Mouse (Mus musculus) C2C12 (cell line): ENCODE measurements around the gene Il9r. TPM values are rescaled to one million over a fixed set of nuclear protein-coding genes. Genes with fewer than 3 reads are reported as not detected.

Experiments
- H3K27me3 ChIP-seq: one replicate; pipeline ENCODE4 v1.6.1; 2011; ENCODE audit not compliant: control insufficient read depth, insufficient read depth, insufficient read length
- H3K36me3 ChIP-seq: one replicate; pipeline ENCODE4 v1.6.1; 2011; ENCODE audit not compliant: control insufficient read depth, insufficient read depth
- H3K4me3 ChIP-seq: one replicate; pipeline ENCODE4 v1.5.1; 2011; ENCODE audit warnings: mild to moderate bottlenecking, control low read depth; ENCODE audit not compliant: poor library complexity, insufficient read depth, severe bottlenecking
- H3K79me2 ChIP-seq: one replicate; pipeline ENCODE4 v1.6.1; 2011; ENCODE audit not compliant: control insufficient read depth, insufficient read depth
- H3K79me3 ChIP-seq: one replicate; pipeline ENCODE4 v1.6.1; 2011; ENCODE audit warnings: low read depth, control low read depth
- H3ac ChIP-seq: one replicate; pipeline ENCODE3; 2011; ENCODE audit warnings: low read depth; ENCODE audit not compliant: control insufficient read depth, insufficient read length
- CEBPB ChIP-seq: IDR thresholded peaks from one replicate; pipeline ENCODE4 v1.6.1; 2011; ENCODE audit warnings: low read depth, mild to moderate bottlenecking, control low read depth, moderate library complexity
- CTCF ChIP-seq: IDR thresholded peaks from one replicate; pipeline ENCODE4 v1.5.1; 2011; ENCODE audit not compliant: control insufficient read depth, insufficient read depth, insufficient read length
- FOSL1 ChIP-seq: IDR thresholded peaks from one replicate; pipeline ENCODE4 v1.8.0; 2011; ENCODE audit warnings: mild to moderate bottlenecking, low read length; ENCODE audit not compliant: poor library complexity, insufficient read depth, severe bottlenecking
- MAX ChIP-seq: IDR thresholded peaks from one replicate; pipeline ENCODE4 v1.6.1; 2011; ENCODE audit warnings: mild to moderate bottlenecking, control low read depth
- MYOD1 ChIP-seq: IDR thresholded peaks from one replicate; pipeline ENCODE4 v1.6.1; 2011; ENCODE audit warnings: low read depth; ENCODE audit not compliant: control insufficient read depth, insufficient read length
- MYOG ChIP-seq: IDR thresholded peaks from one replicate; pipeline ENCODE4 v1.6.1; 2011; ENCODE audit not compliant: control insufficient read depth, insufficient read length; ENCODE audit errors: extremely low read depth
- USF1 ChIP-seq: IDR thresholded peaks from one replicate; pipeline ENCODE4 v1.6.1; 2011; ENCODE audit warnings: low read depth, mild to moderate bottlenecking, control low read depth, moderate library complexity
- polyA plus RNA-seq: library from polyadenylated mRNA; unstranded; fragments of >200 nt; fragmentation: generic; extraction: Trizol; gene quantifications from one replicate; pipeline ENCODE4 v1.2.1, GENCODE M21; 2012; ENCODE audit warnings: missing spikeins

Gene Il9r
- polyA plus RNA-seq, 1 experiment = not detected

- no peak for TF ChIP-seq MYOD1
- TF ChIP-seq MYOG = no peak
- no peak for TF ChIP-seq CEBPB
- peak; percentile 21 for TF ChIP-seq MAX
- Histone ChIP-seq H3K79me2 (peaks cover 21% of the 10 kb centered on the region), H3K4me3 (peak within 1 kb of the TSS; percentile 50), H3ac (peak within 1 kb of the TSS; percentile 99), H3K36me3 (peaks cover 21% of the 10 kb centered on the region), H3K27me3 (no peaks in the 10 kb centered on the region), H3K79me3 (no peaks in the 10 kb centered on the region)
Observed at GRCm38 (mm10) chr11:32226124-32226871, 26.2 kb upstream of the Il9r start, which contains the start of gene Mpg. Gene Mpg, plus strand, starts transcription at chr11:32226505.

- no peak overlapping the region for H3K4me3 ChIP-seq
Observed at GRCm38 (mm10) chr11:32225222-32226104, 25.4 kb upstream of the Il9r start.

GRCm38 (mm10) chr11:32224468-32225139, 24.5 kb upstream of the Il9r start:
- Histone ChIP-seq H3K27me3 (no peaks in the 10 kb centered on the region), H3K36me3 (peaks cover 8% of the 10 kb centered on the region), H3K79me3 (peaks cover 15% of the 10 kb centered on the region), H3K4me3 (no peak overlapping the region), H3K79me2 (peaks cover 37% of the 10 kb centered on the region), H3ac (no peak overlapping the region)
- TF ChIP-seq CEBPB (peak; percentile 100), MAX (no peak), USF1 (no peak), MYOG (no peak), CTCF (no peak), MYOD1 (peak; percentile 14), FOSL1 (no peak)

More at GRCm38 (mm10) chr11:32225222-32226104, 25.4 kb upstream of the Il9r start:
- Histone ChIP-seq H3K36me3 (peaks cover 13% of the 10 kb centered on the region), H3K79me3 (peaks cover 6% of the 10 kb centered on the region), H3K79me2 (peaks cover 29% of the 10 kb centered on the region), H3K27me3 (no peaks in the 10 kb centered on the region), H3ac (no peak overlapping the region)
- no peak for TF ChIP-seq MYOD1
- no peak for TF ChIP-seq CTCF
- no peak for TF ChIP-seq MAX
- TF ChIP-seq USF1 = no peak
- no peak for TF ChIP-seq CEBPB
- TF ChIP-seq FOSL1 = no peak

- Histone ChIP-seq H3K79me2 (peaks cover 49% of the 10 kb centered on the region), H3K79me3 (peaks cover 27% of the 10 kb centered on the region), H3ac (no peak overlapping the region), H3K4me3 (no peak overlapping the region), H3K36me3 (peaks cover 5% of the 10 kb centered on the region), H3K27me3 (no peaks in the 10 kb centered on the region)
- TF ChIP-seq FOSL1 (no peak), MYOD1 (no peak), USF1 (no peak), MAX (no peak), CTCF (no peak), MYOG (no peak), CEBPB (no peak)
Observed at GRCm38 (mm10) chr11:32223297-32223967, 23.4 kb upstream of the Il9r start.

GRCm38 (mm10) chr11:32222570-32223194, 22.6 kb upstream of the Il9r start:
- peaks cover 34% of the 10 kb centered on the region for H3K79me3 ChIP-seq
- H3K4me3 ChIP-seq = peak overlapping the region; percentile 97
- TF ChIP-seq MYOD1 (no peak), MYOG (no peak), MAX (no peak), CTCF (no peak), CEBPB (no peak), USF1 (no peak), FOSL1 (no peak)
- no peak overlapping the region for H3ac ChIP-seq
- peaks cover 12% of the 10 kb centered on the region for H3K36me3 ChIP-seq
- H3K79me2 ChIP-seq = peaks cover 57% of the 10 kb centered on the region
- H3K27me3 ChIP-seq = no peaks in the 10 kb centered on the region
